Mouse (Mus musculus): ENCODE results near the gene Olfr33.
A peak's percentile ranks its signal among the peaks of the same experiment; 100 is the strongest.

Gene Olfr33

GRCm38 (mm10) chr7:102718970-102719369 is at the start of gene Olfr33:
Gene Olfr33 (minus strand): TSS chr7:102719070.
- DNase-seq (ENCODE audit: low spot score in 2 of 2) = no peak

- no peak for DNase-seq (ENCODE audit: low spot score in 2 of 2)
Measured at GRCm38 (mm10) chr7:102759266-102759665, 40.4 kb upstream of the Olfr33 start, which contains the start of the genes Olfr560 and Olfr78. Gene Olfr560 (minus strand): TSS chr7:102759366. Gene Olfr78 (minus strand): TSS chr7:102759471.

- DNase-seq (ENCODE audit: low spot score in 2 of 2) = no peak
Measured at GRCm38 (mm10) chr7:102752086-102752485, 33.2 kb upstream of the Olfr33 start.

- DNase-seq (ENCODE audit: low spot score in 2 of 2) = no peak
Measured at GRCm38 (mm10) chr7:102737705-102738104, 18.8 kb upstream of the Olfr33 start.

- no peak for DNase-seq (ENCODE audit: low spot score in 2 of 2)
Measured at GRCm38 (mm10) chr7:102733793-102734192, 14.9 kb upstream of the Olfr33 start.

- no peak for DNase-seq (ENCODE audit: low spot score in 2 of 2)
Measured at GRCm38 (mm10) chr7:102727391-102727790, 8.5 kb upstream of the Olfr33 start, which contains the start of gene Olfr559. Gene Olfr559 (minus strand): TSS chr7:102727491.

GRCm38 (mm10) chr7:102701915-102702314 is 17.0 kb downstream of the Olfr33 start, which contains the start of gene Olfr558:
Gene Olfr558 (plus strand): TSS chr7:102702215.
- no peak for DNase-seq (ENCODE audit: low spot score in 2 of 2)

GRCm38 (mm10) chr7:102698461-102698860 is 20.4 kb downstream of the Olfr33 start:
- no peak for DNase-seq (ENCODE audit: low spot score in 2 of 2)

GRCm38 (mm10) chr7:102695358-102696125 is 23.3 kb downstream of the Olfr33 start, which contains the start of gene Olfr557:
Gene Olfr557 (plus strand): TSS chr7:102695910.
- peak in 1 of 2 experiments; percentile 13 for DNase-seq (ENCODE audit: low spot score in 2 of 2)

GRCm38 (mm10) chr7:102686944-102687501 is 31.8 kb downstream of the Olfr33 start, which contains the start of gene Trim68:
Gene Trim68 (minus strand): TSS chr7:102687327.
- DNase-seq (ENCODE audit: low spot score in 2 of 2) = peak; percentile 78 to 87

- no peak for DNase-seq (ENCODE audit: low spot score in 2 of 2)
Measured at GRCm38 (mm10) chr7:102681916-102682315, 37.0 kb downstream of the Olfr33 start.

- DNase-seq (ENCODE audit: low spot score in 2 of 2) = no peak
Measured at GRCm38 (mm10) chr7:102676225-102676624, 42.6 kb downstream of the Olfr33 start.

GRCm38 (mm10) chr7:102665378-102665777 is 53.5 kb downstream of the Olfr33 start:
- no peak for DNase-seq (ENCODE audit: low spot score in 2 of 2)

GRCm38 (mm10) chr7:102664599-102664998 is 54.3 kb downstream of the Olfr33 start, which contains the start of gene Olfr556:
Gene Olfr556 (plus strand): TSS chr7:102664899.
- DNase-seq (ENCODE audit: low spot score in 2 of 2) = no peak

All from frontal cortex, postnatal 10 days (tissue).